Mouse (Mus musculus) Muller cell, postnatal 12 days (primary cell): ENCODE results near the gene Lasp1.
"Not testable (repeated sequence)": the region's sequence is repeated elsewhere in the genome, so short reads cannot be mapped to it uniquely, and the experiment has no call there.

Experiments used
- DNase-seq: peaks from one replicate; pipeline ENCODE4 v3.0.0-alpha.2; 2015; ENCODE audit errors: inconsistent ontology term

Gene Lasp1

GRCm38 (mm10) chr11:97829365-97829764 is 30.6 kb downstream of the Lasp1 start:
- no peak for DNase-seq

GRCm38 (mm10) chr11:97829913-97830476 is 31.2 kb downstream of the Lasp1 start:
- no peak for DNase-seq

DNA sequence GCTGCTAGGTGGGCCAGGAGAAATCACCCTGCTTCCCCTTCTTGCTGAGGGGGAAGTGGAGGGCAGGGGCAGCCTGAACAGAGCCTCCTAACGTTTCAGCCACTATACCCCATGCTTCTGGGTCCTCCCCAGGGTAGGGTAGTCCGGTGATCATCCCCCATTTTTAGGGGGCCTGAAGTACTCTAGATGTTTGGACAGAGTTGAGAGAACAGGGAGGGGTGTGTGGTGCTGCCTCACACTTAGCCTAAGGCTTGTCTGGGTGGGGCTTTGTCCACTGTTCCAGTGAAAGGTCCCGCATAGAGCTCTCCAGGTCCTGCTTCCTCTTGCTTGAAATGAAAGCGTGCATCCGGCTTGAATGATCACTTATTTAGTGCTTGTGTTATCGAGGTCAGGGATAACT is 31.7 kb downstream of the Lasp1 start:
- no peak for DNase-seq

DNA sequence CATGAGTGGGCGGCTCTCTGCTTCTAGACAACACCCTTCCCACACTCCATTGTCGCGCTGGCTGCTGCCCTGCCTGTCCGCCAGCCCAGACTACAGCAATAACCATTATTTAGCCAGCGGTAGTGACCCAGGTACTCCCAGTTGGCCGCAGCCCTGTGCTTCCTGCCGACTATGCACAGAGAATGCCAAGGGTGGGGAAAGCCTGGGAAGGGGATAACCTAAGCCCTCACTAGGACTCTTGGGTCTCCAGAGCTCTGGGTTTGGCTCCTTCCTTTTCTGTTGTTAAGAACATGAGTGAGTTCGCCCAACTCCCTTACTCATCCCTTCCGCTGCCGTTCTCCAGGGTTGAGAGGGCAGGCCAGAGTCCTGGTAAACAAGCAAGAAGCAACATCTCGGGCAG is 33.2 kb downstream of the Lasp1 start:
- DNase-seq: no peak

GRCm38 (mm10) chr11:97833352-97833751 is 34.6 kb downstream of the Lasp1 start:
- no peak for DNase-seq

DNA sequence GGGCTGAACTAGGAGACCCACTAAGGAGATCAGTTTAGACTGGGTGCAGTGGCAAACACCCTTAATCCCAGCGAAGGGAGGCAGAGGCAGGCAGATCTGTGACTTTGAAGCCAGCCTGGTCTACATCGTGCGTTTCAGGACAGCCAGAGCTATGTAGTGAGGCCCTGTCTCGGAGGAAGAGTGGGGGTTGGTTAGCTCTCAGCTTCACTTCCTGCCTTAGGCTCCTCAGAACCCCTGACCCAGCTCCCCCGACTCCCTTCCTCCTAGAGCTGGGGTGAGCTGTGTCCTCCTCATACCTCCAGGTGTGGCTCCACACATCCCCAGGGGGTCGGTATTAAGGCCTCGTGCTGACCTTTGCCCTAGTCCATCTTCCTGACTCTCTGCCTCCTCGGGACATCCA is 37.7 kb downstream of the Lasp1 start:
- no peak for DNase-seq

DNA sequence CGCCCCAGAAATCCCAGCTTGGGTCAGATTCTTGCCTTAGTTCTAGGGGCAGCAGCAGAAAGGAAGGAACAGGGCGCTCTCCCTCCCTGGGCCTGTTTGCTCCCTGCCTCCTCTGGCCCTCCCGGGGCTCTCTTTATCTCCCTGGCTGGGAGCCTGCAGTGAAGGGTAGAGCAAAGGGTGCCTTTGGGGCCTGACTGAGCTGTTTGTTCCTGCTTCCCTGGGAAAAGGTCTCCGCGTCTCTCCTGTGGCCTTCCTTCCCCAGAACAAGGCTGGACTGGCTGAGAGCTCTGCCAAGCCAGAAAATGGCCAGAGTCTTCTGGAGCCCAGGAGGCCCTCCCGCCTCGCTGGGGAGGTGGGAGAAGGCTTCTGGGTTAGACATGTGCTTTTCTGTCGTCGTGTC is 38.3 kb downstream of the Lasp1 start:
- DNase-seq: not testable (repeated sequence)

DNA sequence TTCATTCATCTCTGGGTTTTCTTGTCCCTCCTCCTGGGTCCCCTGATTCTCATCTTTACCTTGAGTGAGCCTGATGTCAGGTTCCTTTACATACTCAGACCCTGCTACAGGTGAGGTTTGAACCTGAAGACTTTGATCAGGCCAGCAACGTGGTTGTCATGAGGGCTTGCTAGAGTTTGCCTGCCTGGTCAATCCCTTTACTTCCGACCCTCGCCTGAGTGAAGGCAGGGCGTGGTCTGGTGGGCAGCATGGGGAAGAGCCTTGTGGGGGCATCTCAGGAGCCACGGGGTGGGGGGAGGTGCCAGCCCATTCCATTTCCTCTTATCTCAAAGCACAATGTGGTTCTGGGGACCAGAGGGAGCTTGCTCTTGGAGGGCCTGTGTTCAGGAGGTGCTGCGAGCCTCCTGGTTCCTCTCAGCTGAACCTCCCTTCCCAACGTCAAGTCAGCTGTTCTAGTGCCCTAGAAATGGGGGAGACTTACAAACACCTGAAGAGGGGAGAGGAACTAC is 38.9 kb downstream of the Lasp1 start:
- DNase-seq: no peak

- DNase-seq: no peak
Measured at GRCm38 (mm10) chr11:97838779-97839440, 40.1 kb downstream of the Lasp1 start.

DNA sequence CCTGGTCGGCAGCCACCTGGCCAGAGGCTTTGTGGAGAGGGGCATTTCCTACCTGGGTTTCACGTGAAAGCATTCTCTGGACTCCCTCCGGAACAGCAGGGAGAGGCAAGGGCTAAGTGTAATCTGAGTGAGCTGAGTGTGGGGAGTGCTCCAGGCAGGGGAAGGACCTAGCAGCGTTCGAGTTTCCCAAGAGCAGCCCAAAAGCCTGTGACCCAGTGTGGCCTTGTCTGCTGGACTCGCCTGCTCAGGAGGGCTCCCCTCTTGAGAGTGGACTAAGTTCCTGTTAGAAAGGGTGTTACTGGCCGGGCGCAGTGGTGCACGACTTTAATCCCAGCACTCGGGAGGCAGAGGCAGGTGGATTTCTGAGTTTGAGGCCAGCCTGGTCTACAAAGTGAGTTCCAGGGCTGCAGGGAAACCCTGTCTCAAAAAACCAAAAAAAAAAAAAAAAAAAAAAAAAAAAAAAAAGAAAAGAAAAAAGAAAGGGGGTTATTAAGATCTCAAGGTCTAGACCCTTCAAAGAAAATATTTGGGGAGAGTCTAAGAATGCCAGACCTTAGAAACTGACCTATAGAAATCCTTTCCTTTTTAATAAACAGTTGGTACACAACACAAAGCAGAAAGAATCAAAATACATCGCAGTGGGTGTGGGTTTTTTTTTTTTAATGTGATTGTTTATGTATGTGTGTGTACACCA is 40.8 kb downstream of the Lasp1 start:
- no peak for DNase-seq

- DNase-seq: no peak
Measured at GRCm38 (mm10) chr11:97840135-97840490, 41.3 kb downstream of the Lasp1 start.

- no peak for DNase-seq
Measured at GRCm38 (mm10) chr11:97840539-97840954, 41.7 kb downstream of the Lasp1 start, which contains the start of gene B230217C12Rik. Gene B230217C12Rik, plus strand, starts transcription at chr11:97840780.

DNA sequence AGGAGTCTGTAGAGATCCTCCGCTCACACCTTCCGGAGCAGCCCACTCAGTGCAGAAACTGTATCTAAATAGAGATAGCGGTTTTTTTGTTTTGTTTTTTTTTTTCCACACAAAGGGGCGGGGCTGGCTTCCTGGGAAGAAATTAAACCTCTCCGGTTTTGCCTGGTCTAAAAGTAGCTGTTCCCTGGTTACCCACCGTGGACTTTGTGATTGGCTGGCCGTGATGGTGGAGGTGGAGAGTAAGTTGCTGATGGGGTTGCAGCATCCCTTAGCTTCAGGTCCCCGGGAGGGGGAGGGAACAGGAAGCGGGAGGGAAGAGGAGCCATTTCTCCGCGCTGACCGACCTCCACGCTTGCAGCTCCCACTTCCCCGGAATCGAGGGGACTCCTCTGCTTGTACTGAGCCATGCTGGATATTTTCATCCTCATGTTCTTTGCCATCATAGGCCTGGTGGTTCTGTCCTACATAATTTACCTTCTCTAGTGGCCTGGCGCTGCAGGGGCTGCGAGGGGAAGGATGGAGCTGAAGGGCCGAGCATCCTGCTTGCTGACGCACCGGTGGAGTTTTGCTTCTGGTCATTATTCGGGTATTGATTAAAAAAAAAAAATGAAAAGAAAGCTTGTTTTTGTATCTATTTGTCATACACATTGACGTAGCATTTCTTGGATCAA is 42.3 kb downstream of the Lasp1 start:
- peak; percentile 94 for DNase-seq

DNA sequence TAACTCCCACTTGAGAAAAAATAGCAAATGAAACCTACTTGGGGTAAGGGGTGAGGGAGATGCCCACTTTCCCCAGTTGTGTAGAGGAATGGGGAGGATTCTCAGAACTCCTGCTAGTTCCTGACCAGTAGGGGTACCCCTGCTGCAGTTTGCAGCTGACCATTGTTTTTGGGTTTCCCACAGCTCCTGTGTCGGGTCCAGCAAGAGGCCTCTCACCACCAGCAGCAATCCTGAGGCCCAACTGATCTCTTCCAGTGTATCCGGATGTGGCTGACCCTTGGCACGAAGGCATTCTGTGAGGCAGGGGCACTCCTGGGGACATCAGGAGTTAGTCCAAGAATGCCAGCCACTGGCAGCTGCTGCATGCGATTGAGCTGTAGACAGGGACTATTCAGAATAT is 43.2 kb downstream of the Lasp1 start:
- DNase-seq: peak; percentile 47

DNA sequence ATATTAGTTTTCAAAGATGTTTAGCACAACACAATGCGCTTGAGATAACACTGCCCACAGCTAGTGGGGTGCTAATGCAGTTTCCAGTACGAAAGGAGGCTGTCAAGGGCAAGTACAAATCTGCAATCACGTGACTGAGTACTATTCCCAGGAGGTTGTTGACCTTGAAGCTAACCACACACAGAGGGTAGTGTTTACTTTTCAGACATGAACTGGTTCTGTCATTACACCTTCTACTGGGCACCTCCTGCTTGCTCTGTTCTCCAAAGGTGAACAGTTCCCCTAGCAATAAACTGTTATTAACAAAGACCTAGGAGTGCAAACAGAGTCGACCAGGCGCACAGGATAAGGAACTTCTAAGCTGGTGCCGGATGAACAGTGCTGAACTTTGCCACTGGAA is 51.6 kb downstream of the Lasp1 start:
- no peak for DNase-seq

- no peak for DNase-seq
Measured at GRCm38 (mm10) chr11:97851601-97852000, 52.8 kb downstream of the Lasp1 start.

GRCm38 (mm10) chr11:97855473-97855872 is 56.7 kb downstream of the Lasp1 start:
- no peak for DNase-seq

- no peak for DNase-seq
Measured at GRCm38 (mm10) chr11:97862148-97862547, 63.3 kb downstream of the Lasp1 start.

- no peak for DNase-seq
Measured at GRCm38 (mm10) chr11:97865421-97865820, 66.6 kb downstream of the Lasp1 start.

DNA sequence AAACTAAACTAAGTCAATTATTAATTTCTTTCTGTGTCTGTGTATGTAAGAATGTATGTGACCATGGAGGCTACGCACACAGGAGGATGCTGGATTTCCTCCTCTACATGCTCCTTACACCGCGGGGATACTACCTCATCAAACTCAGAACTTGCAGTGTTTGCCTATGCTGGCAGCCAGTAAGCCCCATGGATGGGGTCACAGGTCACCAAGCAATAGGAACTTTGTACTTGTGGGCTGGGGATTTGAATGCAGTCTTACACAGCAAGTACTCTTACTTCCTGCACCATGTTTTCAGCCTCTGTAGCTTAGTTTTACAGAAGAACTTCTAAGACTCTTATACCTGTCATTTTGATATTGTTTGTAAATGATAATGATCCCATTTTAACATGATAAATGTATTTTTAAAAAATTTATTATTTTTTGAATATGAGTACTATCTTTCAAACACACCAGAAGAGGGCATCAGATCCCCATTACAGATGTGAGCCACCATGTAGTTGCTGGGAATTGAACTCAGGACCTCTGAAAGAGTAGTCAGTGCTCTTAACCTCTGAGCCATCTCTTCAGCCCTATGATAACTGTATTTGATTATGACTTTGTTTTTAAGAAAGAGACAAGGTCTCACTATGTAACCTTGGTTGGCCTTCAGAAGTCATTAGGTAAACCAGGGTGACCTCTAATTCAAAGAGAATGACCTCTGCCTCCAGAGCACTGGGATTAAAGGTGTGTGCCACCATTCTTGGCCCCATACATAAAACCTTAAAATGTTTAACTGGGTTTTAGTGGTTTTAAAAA is 67.5 kb downstream of the Lasp1 start:
- DNase-seq: no peak

DNA sequence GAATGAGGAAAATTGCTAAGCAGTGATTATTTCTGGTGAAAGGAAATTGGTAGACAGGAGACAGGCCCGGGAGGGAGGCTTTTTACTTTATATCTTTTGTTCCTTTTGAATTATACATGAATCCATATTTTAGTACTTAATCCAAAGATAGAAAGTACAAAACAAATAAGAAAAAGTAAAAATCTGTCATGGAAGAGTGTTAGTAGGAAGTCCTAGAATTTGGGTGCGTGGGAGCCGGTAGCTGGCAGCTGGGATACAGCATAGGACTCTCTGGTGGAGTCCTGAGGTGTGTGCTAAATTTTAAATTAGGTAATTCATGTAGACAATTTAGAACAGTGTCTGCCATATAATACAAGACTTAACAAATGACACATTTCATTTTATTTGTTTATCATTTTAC is 68.8 kb downstream of the Lasp1 start:
- no peak for DNase-seq

DNA sequence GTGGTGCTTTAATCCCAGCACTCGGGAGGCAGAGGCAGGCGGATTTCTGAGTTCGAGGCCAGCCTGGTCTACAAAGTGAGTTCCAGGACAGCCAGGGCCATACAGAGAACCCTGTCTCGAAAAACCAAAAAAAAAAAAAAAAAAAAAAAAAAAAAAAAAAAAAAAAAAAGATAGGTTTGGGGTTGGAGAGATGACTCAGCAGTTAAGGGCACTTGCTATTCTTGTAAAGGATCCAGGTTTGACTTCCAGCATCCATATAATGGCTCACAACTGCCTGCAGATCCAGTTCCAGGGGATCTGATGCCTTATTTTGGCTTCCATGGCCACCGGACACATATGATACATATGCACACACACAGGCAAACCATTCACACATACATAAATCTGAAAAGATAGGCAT is 73.6 kb downstream of the Lasp1 start:
- DNase-seq: not testable (repeated sequence)
